Comparison of ENCODE assay signal across 10 mouse cellular contexts in genomic region chr5:73937799-73938198, GRCm38 (mm10).
DNase-seq lines count a peak whose midpoint lies in the region; ATAC-seq and TF ChIP-seq lines count a peak whose summit lies in the region.
"Had no signal": no experiment of that assay in that cellular context is flagged by ENCODE, and none has a peak within 500 bp of the region (broad histone marks: within the 10 kb centered on the region; RNA-seq: fewer than 3 reads in every experiment).

No protein-coding gene starts in this region.

- no peak overlapping the region for H3K4me2 ChIP-seq in stomach, postnatal 0 days (replicated peaks; ENCODE audit: low read depth)
- H3K4me2 ChIP-seq: embryonic facial prominence, embryonic 12.5 days; limb, embryonic 12.5 days had no signal

- H3K27ac ChIP-seq in heart, embryonic 10.5 days, result no peak overlapping the region
- no peak overlapping the region for H3K27ac ChIP-seq in stomach, postnatal 0 days (replicated peaks)
- H3K27ac ChIP-seq: embryonic facial prominence, embryonic 12.5 days; limb, embryonic 12.5 days had no signal

- H3K27me3 ChIP-seq in heart, embryonic 10.5 days (ENCODE audit: insufficient read depth, poor library complexity, severe bottlenecking), result 0 out of 2 replicates have a peak, but pooled peaks cover 5% of the 10 kb centered on the region
- no peaks in the 10 kb centered on the region for H3K27me3 ChIP-seq in Patski
- no peaks in the 10 kb centered on the region for H3K27me3 ChIP-seq in stomach, postnatal 0 days (ENCODE audit: control insufficient read depth, insufficient read depth, low read length)
- H3K27me3 ChIP-seq: embryonic facial prominence, embryonic 12.5 days; limb, embryonic 12.5 days had no signal

- DNase-seq in heart, adult 9 months (ENCODE audit: low spot score in 2 of 2), result peak; percentile 13 to 14
- DNase-seq in heart, embryonic 10.5 days (ENCODE audit: low spot score), result no peak
- DNase-seq in 416B (ENCODE audit: low read depth) (peak; percentile 53), Patski (ENCODE audit: low read depth, low spot score) (no peak)
- peak; percentile 39 for DNase-seq in cerebellum, adult 9-11 months
- peak; percentile 30 for DNase-seq in kidney, postnatal 14 days
- DNase-seq in stomach, postnatal 0 days (ENCODE audit: low spot score), result peak; percentile 18
- DNase-seq in layer of hippocampus, adult 11-12 months (ENCODE audit: low spot score), result no peak

- H3K4me1 ChIP-seq in heart, embryonic 10.5 days, result no peaks in the 10 kb centered on the region
- no peaks in the 10 kb centered on the region for H3K4me1 ChIP-seq in stomach, postnatal 0 days (replicated peaks; ENCODE audit: control insufficient read depth, insufficient read depth)
- H3K4me1 ChIP-seq: embryonic facial prominence, embryonic 12.5 days; limb, embryonic 12.5 days had no signal

- POLR2A ChIA-PET in Patski (lab: Charles Lee), result no interaction called here

- ATAC-seq in Patski, result no peak
- no peak for ATAC-seq in stomach, postnatal 0 days (ENCODE audit: low FRiP score, low TSS enrichment)

- H3K9ac ChIP-seq in stomach, postnatal 0 days (ENCODE audit: low read length), result no peak overlapping the region
- H3K9ac ChIP-seq: embryonic facial prominence, embryonic 12.5 days; limb, embryonic 12.5 days had no signal

- no peaks in the 10 kb centered on the region for H3K9me3 ChIP-seq in heart, embryonic 10.5 days
- H3K9me3 ChIP-seq in stomach, postnatal 0 days (ENCODE audit: control insufficient read depth, low read length), result no peaks in the 10 kb centered on the region
- H3K9me3 ChIP-seq: embryonic facial prominence, embryonic 12.5 days; limb, embryonic 12.5 days had no signal

- no peak overlapping the region for H3K4me3 ChIP-seq in heart, embryonic 10.5 days
- H3K4me3 ChIP-seq in stomach, postnatal 0 days (ENCODE audit: low read depth, low read length), result no peak overlapping the region
- H3K4me3 ChIP-seq: embryonic facial prominence, embryonic 12.5 days; limb, embryonic 12.5 days had no signal

- WGBS in heart, embryonic 10.5 days, result 46% methylated on average over 2 of the region's 2 CpGs
- 64% methylated on average over 2 of the region's 2 CpGs for WGBS in stomach, postnatal 0 days

- peak; percentile 82 for TF ChIP-seq CTCF in Patski (IDR thresholded peaks at IDR 0.05)
- TF ChIP-seq CTCF in stomach, postnatal 0 days (IDR thresholded peaks at IDR 0.05; ENCODE audit: low read depth), result peak; percentile 81

- in situ Hi-C loops in Patski (cut with MboI; ENCODE audit: low pct_unique_long_range_greater_than_20kb), result loop anchor here (10.0 kb wide), 1 partner anchor 347 kb away; no protein-coding TSS in a partner anchor

- no peak for TF ChIP-seq EP300 in stomach, postnatal 0 days (optimal IDR thresholded peaks at IDR 0.05)

- CTCF ChIA-PET in Patski (lab: Charles Lee), result interaction anchor here (0.8 to 1.5 kb wide), 3 partner anchors 11 to 346 kb away, joined by 3 to 5 read pairs (median 4); no protein-coding TSS in a partner anchor

- H3K36me3 ChIP-seq in heart, embryonic 10.5 days, result no peaks in the 10 kb centered on the region
- no peaks in the 10 kb centered on the region for H3K36me3 ChIP-seq in stomach, postnatal 0 days (ENCODE audit: control insufficient read depth, insufficient read depth, low read length)
- H3K36me3 ChIP-seq: embryonic facial prominence, embryonic 12.5 days; limb, embryonic 12.5 days had no signal

Comparison
In these comparisons a context has a peak if more than half of its experiments do, and no peak if none do; other contexts are left out.
1. DNase-seq: peak in heart, adult 9 months (2 of 2), 416B (single experiment), cerebellum, adult 9-11 months (single experiment), kidney, postnatal 14 days (single experiment) and stomach, postnatal 0 days (single experiment); none in heart, embryonic 10.5 days (single experiment), Patski (single experiment) and layer of hippocampus, adult 11-12 months (single experiment).